Mouse (Mus musculus) cerebellum, postnatal 14 days (tissue): Measurements from ENCODE around the gene Six5.

Experiments used
- DNase-seq, 2 experiments: peaks; one replicate each; pipeline ENCODE4 v3.0.0; 2021; ENCODE audit warnings: mixed read lengths in 2 of 2

Gene Six5

GRCm38 (mm10) chr7:19098811-19099210 lies 4.4 kb downstream of the Six5 start:
- no peak for DNase-seq

DNA sequence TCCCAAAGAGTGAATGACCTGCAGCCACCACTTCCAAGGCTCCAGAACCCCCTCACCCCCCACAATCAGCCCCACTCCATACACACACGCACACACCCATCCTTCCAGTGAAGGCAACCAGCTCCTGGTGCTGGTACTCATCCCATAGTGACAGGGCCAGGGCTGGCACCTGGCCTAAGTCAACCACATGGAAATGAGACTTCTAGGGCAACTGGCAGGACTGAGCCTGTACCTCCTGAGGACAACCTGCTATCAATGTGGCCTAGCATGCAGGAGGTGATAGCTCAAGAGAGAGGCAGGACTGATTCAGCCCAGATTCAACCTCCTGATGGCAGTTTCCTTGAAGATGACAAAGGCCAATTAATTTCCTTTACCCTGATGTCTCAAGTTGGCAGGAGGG lies 5.9 kb downstream of the Six5 start:
- DNase-seq, result no peak

DNA sequence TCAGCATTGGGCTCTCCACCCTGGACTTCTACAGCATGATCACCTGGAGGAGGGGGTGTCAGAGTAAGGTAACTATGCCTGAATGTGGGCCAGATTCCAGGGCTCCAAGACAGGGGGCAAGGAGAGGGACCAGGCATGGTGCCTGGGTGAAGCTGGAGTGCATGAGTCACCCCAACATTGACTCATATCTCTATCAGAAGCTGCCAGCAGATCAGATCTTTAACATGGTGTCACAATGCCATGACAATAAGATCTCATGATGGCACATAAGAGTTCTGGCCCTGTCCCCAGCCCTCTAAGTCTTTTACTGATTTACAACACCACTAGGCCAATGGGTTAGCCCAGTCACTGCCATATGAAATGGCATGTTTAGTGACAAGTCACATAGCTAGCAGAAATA lies 9.3 kb downstream of the Six5 start:
- DNase-seq, result no peak

- DNase-seq, result no peak
Measured at GRCm38 (mm10) chr7:19104486-19104885, 10.1 kb downstream of the Six5 start.

- no peak for DNase-seq
Measured at GRCm38 (mm10) chr7:19107436-19107835, 13.0 kb downstream of the Six5 start.

- no peak for DNase-seq
Measured at GRCm38 (mm10) chr7:19109565-19109964, 15.2 kb downstream of the Six5 start.

DNA sequence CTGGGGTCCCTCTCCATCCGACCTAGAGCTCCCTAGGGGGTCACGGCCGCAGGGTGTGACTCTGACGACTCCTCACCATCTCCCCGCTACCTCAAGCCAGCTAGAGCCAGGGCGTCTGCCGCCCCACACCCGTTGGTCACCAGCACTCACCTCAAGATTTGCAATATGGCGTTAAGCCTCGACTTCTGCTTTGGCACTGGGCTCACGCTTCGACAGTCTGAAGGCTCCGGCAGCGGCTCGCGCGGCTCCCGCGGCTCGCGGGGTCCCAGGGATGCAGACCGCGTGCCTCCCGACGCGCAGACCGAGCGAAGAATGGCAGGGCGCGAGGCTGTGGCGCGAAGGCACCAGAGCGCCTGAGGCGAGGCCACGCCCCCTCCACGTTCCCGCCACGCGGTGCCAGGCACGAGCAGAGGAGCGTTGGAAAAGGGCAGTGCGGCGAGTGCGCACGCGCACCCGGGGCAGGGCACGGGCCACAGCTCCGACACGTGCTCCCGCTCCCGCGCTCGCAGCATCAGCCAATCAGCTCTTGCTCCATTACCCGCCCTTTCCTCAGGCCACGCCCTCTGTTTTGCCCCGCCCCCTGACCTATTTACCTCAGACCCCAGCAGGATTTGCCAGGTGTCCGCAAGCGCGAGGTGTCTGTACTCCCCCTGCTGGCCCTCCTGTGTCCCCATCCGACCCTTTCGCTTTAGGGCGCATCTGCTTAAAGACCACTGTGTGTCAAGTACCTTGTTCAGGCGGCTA lies 23.8 kb downstream of the Six5 start, which contains the start of gene Gm4969:
Gene Gm4969, minus strand, starts transcription at position 341 of the 744 bp plus-strand sequence.
- peak; percentile 78 to 88 for DNase-seq

DNA sequence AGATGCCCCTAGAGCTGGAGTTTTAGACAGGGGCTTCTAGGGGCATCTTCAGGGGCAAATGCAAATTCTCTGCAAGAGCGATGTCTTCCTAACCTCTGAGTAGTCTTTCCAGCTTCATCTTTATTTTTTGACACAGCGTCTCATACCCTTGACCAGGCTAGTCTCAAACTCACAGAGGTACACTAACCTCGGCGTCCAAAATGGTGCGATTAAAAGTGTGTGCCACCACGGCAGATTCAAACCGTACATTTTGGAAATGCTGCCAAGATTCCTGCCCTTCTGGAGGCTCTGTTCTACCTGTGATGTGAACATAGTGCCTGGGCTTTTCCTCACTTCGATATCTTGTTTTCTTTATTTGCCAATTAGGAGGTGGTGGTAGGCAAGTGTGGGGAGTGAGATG lies 24.7 kb downstream of the Six5 start:
- DNase-seq, result no peak

DNA sequence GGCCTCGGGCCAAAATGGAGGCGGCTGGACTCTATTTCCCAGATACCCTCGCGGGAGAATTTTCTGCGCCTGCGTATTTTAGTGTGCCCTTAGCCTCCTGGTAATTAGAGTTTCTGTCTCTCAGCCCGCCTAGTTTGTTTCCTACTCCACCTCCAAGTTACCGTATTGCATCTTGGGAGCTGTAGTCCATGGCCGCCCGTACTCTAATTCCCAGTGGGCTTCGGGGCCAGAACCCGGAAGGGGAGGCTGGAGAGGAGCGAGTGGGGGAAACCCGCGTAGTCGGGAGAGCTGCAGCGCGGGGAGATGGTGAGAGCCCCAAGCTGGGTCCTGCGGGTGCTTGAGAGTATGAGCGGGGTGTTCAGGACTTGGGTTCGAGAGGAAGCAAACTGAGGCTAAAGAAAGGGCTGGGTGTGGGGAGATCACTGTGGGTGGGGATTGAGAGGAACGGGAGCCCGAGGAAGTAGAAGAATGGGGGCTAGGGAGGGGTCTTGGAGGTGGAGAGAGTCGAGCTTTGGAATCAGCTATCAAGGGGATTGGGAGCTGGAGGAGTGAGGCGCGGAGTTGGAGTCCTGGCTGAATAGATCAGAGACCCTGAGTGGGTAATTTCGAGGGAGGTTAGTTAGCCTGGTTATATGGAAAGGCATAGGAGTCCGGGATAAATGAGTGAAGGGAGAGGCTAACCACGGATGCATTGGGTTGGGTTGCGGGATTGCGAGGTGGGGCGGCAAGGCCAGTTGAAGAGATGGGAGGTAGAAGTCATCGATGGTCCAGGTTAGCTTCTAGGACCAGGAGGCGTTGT lies 25.4 kb downstream of the Six5 start, which contains the start of gene Fbxo46:
Gene Fbxo46, plus strand, starts transcription at position 229 of the 799 bp plus-strand sequence.
- DNase-seq, result peak; percentile 93 to 94

GRCm38 (mm10) chr7:19121686-19122085 lies 27.3 kb downstream of the Six5 start:
- DNase-seq, result no peak

- DNase-seq, result no peak
Measured at GRCm38 (mm10) chr7:19124713-19125112, 30.3 kb downstream of the Six5 start.

DNA sequence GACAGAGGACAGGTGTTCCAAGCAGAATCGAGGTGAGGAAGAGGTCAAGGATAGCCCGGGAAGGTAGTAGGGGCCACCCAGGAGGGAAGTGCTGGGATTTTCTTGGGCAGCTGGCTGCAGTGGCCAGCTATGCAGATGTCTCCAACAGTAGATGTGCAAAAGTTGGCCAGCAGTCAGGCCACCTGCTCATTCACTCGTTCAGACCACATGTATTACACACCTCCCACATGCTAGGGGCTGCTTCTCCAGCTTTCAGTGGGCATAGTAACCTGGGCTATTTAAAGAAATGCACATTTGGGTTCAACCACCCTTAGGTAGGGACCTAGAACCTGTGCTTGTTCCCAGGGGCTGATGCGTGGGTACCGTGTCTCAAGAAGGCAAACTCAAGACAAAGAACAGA lies 33.4 kb downstream of the Six5 start:
- no peak for DNase-seq

GRCm38 (mm10) chr7:19129396-19129795 lies 35.0 kb downstream of the Six5 start:
- DNase-seq, result no peak

DNA sequence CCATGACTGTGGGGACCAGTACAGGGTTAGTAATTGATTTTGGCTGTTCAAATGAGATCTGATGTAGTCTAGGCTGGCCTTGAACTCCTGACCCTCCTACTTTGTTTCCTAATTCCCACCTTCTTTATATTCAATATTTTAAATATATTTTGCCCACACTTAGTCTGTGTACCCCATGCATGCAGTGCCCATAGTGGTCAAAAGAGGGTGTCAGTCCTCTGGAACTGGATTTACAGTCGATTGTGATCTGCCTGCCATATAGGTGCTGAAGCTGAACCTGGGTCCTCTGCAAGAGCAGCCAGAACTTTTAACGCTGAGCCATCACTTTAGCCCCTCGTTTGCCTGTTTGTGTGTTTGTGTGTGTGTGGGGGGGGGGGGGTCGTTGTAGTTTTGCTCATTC lies 36.3 kb downstream of the Six5 start:
- peak in 1 of 2 experiments; percentile 55 for DNase-seq

DNA sequence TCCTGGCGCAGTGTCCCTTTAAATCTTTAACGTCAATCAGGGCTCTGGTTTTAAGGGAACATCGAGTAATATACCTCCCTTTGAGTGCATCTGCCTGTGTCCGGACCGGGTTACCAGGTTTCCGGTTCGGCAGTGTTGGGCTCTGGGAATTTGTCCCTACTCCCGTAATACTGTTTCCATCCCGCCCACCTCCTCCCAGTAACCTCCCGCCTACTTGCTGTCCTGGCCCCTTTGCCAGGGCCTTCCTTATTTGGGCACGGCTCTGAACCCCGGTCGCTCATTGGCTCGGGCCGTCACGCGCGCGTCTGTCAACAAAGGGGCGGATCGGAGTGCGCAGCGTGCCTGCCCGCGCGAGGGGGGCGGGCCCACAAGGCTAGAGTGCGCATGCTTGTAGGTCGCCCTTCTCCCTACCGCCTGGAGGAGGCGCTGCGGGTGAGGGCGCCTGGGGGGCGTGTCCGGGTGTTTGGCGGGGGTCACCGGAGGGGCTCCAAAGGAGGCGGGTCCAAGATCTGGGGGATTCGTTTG lies 37.0 kb downstream of the Six5 start:
- peak; percentile 97 to 98 for DNase-seq

DNA sequence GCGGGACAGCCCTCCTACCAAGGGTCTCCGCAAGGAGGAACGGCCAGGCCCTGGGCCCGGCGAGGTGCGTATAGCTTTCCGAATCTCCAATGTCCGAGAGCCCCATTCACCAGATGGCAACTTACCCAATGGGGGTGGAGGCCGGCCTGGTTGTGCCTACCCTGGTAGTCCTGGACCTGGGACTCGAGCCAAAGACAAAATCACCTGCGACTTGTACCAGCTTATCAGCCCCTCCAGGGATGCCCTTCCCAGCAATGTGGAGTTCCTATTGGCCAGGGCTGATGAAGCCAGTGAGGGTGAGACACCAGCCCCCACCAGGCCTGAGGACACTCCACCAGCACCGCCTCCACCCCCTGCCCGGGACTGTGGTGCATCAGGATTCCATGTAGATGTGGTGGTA lies 41.8 kb downstream of the Six5 start:
- peak in 1 of 2 experiments; percentile 33 for DNase-seq

- DNase-seq, result no peak
Measured at GRCm38 (mm10) chr7:19136673-19137334, 42.4 kb downstream of the Six5 start.

- peak; percentile 44 to 73 for DNase-seq
Measured at GRCm38 (mm10) chr7:19137380-19137779, 43.0 kb downstream of the Six5 start.

- no peak for DNase-seq
Measured at GRCm38 (mm10) chr7:19146793-19147192, 52.4 kb downstream of the Six5 start.

GRCm38 (mm10) chr7:19147497-19148045 lies 53.2 kb downstream of the Six5 start:
- DNase-seq, result no peak
